Mouse (Mus musculus) layer of hippocampus, postnatal 36 days (tissue): ENCODE results near the gene Ppp2r3d. TPM values are rescaled to one million over a fixed set of nuclear protein-coding genes. Genes with fewer than 3 reads are reported as not detected.

Experiments
- DNase-seq, 2 experiments: peaks; one replicate each; pipeline ENCODE4 v3.0.0; 2022
- total RNA-seq, 2 experiments: library from RNA; stranded (reverse); gene quantifications; 2 replicates each; pipeline ENCODE4 v1.2.3; 2021

Ppp2r3d gene
- total RNA-seq, 2 experiments from 2014 or later, result 95.5 to 95.6 TPM

DNA sequence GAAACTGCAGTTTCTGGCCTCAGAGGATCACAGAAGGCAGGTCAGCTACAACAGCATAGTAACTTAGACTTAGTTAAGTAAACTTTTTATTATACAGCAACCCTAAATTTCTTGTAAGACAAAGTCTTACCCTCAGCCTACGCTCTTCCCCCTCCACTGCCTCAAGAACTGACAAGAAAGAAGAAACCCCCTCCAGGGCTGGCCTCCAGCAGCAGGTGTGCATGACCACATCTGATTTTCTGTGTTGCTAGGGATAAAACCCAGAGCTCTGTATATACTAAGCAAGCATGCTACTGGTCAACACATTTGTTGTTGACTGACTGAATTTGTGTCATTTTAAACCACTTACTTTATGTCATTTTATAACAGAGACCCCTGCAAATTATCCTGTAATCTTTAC lies 65.1 kb downstream of the Ppp2r3d start:
- no peak for DNase-seq

DNA sequence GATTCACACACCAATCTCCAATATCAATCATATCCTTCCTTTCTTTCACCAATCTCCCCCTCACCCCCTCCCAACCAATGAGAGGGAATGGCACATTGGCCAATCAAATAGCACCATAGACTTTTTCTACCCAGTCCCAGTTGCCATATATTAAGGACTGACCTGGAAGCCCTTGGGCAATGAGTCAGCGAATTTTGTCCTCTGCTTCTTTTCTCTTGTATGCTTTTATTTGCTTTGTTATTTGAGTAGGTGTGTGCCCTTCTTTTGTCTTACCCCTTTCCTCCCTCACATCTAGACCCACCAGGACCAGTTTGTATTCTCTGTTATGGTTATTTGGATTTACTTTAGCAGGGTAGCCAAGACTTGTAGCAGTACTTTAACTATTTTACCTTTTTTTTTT lies 68.1 kb downstream of the Ppp2r3d start:
- DNase-seq, result no peak

Other genes with a start within 250 kb of the Ppp2r3d start
- gene 2010315B03Rik, start 164.2 kb downstream of the Ppp2r3d start, total RNA-seq, result 10 to 100 TPM; 18.3 to 19.9 TPM
- not detected for gene Gm21836, start 16.9 kb upstream of the Ppp2r3d start, total RNA-seq